Mouse (Mus musculus) limb, embryonic 10.5 days (tissue): ENCODE measurements around the gene Dlx5. TPM values are rescaled to one million over a fixed set of nuclear protein-coding genes. Genes with fewer than 3 reads are reported as not detected.
A peak's percentile ranks its signal among the peaks of the same experiment; 100 is the strongest.

Experiments
- DNase-seq: peaks from one replicate; pipeline ENCODE4 v3.0.0-alpha.2; 2017; ENCODE audit warnings: low spot score
- H3K27ac ChIP-seq: fragments of 300-500 bp; sonication (generic); 2 replicates; pipeline ENCODE4 v1.5.1; 2016; ENCODE audit warnings: mild to moderate bottlenecking
- H3K27me3 ChIP-seq: fragments of 300-500 bp; sonication (generic); 2 replicates; pipeline ENCODE4 v1.6.1; 2016; ENCODE audit warnings: low read depth, mild to moderate bottlenecking; ENCODE audit not compliant: poor library complexity, severe bottlenecking
- H3K36me3 ChIP-seq: fragments of 300-500 bp; sonication (generic); 2 replicates; pipeline ENCODE4 v1.6.1; 2016; ENCODE audit warnings: mild to moderate bottlenecking, moderate library complexity
- H3K4me1 ChIP-seq: fragments of 300-500 bp; sonication (generic); 2 replicates; pipeline ENCODE4 v1.6.1; 2016
- H3K4me3 ChIP-seq: fragments of 300-500 bp; sonication (generic); 2 replicates; pipeline ENCODE4 v1.5.1; 2016; ENCODE audit warnings: mild to moderate bottlenecking, moderate library complexity
- H3K9me3 ChIP-seq: fragments of 300-500 bp; sonication (generic); replicated peaks from 2 replicates; pipeline ENCODE4 v1.6.1; 2016; ENCODE audit warnings: mild to moderate bottlenecking
- WGBS: fragments of 180-500 bp; shearing (Covaris S2); methylation state at CpG from one replicate; pipeline ENCODE4 v1.1.7; 2016; 5-methylcytosine and 5-hydroxymethylcytosine counted together
- polyA plus RNA-seq: library from polyadenylated mRNA; unstranded; fragments of >200 nt; fragmentation: Nextera tagmentation; extraction: Ambion mirVana; gene quantifications from 2 replicates; pipeline ENCODE4 v1.2.1, GENCODE M21; 2016

The Dlx5 gene
- polyA plus RNA-seq, 1 experiment from 2014 or later: 9.3 TPM

GRCm38 (mm10) chr6:6873476-6874072 is 8.3 kb downstream of the Dlx5 start:
- Histone ChIP-seq H3K36me3 (no peaks in the 10 kb centered on the region), H3K27ac (no peak overlapping the region), H3K4me3 (peak overlapping the region; percentile 25; the same call in 1 of the 2 replicates), H3K9me3 (no peaks in the 10 kb centered on the region), H3K4me1 (peaks cover 22% of the 10 kb centered on the region), H3K27me3 (peaks cover 100% of the 10 kb centered on the region)
- no peak for DNase-seq
- under 1% methylated on average over 19 of the region's 19 CpGs for WGBS

DNA sequence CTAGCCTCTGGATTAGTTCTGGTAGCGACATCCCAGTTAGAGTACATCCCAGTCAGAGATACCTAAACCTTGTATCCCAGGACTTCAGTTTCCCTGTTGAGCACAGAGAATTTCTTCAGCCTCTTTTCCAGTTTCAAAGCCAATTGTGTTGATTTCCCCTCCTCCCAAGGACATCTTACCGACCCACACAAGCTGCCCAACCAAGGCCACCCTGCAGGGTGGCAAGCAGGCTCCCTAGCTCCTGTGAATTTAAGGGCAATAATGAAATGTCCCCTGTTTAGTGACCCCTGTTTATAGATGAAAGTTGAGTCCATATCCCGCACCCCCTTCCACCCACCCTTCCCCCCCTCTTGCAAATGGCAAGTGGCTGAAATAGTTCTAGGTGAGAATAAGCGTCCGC is 9.0 kb downstream of the Dlx5 start:
- Histone ChIP-seq H3K4me1 (peaks cover 15% of the 10 kb centered on the region), H3K27ac (no peak overlapping the region), H3K9me3 (no peaks in the 10 kb centered on the region), H3K27me3 (peaks cover 100% of the 10 kb centered on the region), H3K36me3 (no peaks in the 10 kb centered on the region), H3K4me3 (no peak overlapping the region)
- 2% methylated on average over 5 of the region's 5 CpGs for WGBS
- DNase-seq: no peak

DNA sequence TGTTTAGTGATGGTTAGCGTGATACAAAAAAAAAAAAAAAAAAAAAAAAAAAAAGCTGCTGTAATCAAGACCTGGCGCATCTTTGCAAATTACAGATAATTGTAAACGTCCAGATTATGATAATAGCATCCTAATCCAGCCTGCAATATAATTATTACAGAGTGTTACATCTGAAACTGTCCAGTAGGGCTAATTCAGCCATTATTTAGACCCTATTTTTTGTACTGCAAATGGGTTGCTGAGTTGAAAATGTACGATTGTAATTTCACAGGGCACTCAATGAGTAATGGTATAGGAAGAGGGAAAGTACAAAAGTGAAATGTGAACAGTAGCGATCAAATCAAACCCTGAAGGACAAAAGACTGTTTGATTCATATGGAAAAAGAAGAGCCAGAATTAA is 10.2 kb downstream of the Dlx5 start:
- 4% methylated on average over 5 of the region's 5 CpGs for WGBS
- no peak overlapping the region for H3K27ac ChIP-seq
- DNase-seq: no peak

DNA sequence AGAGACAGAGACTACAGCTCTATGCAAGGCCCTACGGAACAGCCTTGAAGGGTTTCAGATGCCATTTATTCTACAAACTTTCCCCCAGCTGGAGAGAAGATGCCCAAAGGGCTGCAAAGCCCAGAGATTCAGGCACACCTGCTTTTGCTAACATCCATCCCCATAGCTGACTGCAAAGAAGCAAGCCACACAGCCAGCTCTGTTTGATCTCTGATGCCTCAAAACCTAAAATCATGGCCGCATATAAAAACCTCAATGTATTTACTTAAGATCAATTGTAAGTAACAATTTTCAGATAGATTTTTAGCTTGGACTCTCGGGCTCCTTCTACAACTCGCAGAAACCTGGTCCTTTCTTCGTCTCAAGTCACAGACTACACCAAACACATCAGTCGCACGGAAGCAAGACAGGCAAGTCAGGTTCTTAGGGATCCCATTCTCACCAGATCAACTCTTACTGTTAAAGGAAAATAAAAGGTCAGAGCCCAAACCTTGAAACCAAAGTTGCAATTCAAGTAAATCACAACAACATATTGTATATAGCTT is 10.9 kb downstream of the Dlx5 start:
- no peak for DNase-seq
- no peak overlapping the region for H3K27ac ChIP-seq

More for the DNA sequence above, 10.2 kb downstream of the Dlx5 start:
- H3K4me3 ChIP-seq: no peak overlapping the region
- no peaks in the 10 kb centered on the region for H3K9me3 ChIP-seq
- H3K27me3 ChIP-seq: peaks cover 100% of the 10 kb centered on the region
- H3K36me3 ChIP-seq: no peaks in the 10 kb centered on the region
- peaks cover 15% of the 10 kb centered on the region for H3K4me1 ChIP-seq

GRCm38 (mm10) chr6:6869961-6870800 is 11.7 kb downstream of the Dlx5 start:
- no peak overlapping the region for H3K27ac ChIP-seq
- peaks cover 15% of the 10 kb centered on the region for H3K4me1 ChIP-seq
- no peaks in the 10 kb centered on the region for H3K9me3 ChIP-seq
- H3K27me3 ChIP-seq: peaks cover 100% of the 10 kb centered on the region
- WGBS: under 1% methylated on average over 11 of the region's 11 CpGs
- H3K36me3 ChIP-seq: no peaks in the 10 kb centered on the region
- DNase-seq: peak; percentile 36
- no peak overlapping the region for H3K4me3 ChIP-seq

More for the DNA sequence above, 10.9 kb downstream of the Dlx5 start:
- under 1% methylated on average over 7 of the region's 7 CpGs for WGBS
- Histone ChIP-seq H3K4me3 (no peak overlapping the region), H3K27me3 (peaks cover 100% of the 10 kb centered on the region), H3K4me1 (peaks cover 15% of the 10 kb centered on the region), H3K36me3 (no peaks in the 10 kb centered on the region), H3K9me3 (no peaks in the 10 kb centered on the region)

- H3K4me1 ChIP-seq: peaks cover 9% of the 10 kb centered on the region
- H3K27ac ChIP-seq: no peak overlapping the region
- 3% methylated on average over 13 of the region's 13 CpGs for WGBS
- peaks cover 100% of the 10 kb centered on the region for H3K27me3 ChIP-seq
- H3K4me3 ChIP-seq: no peak overlapping the region
- no peaks in the 10 kb centered on the region for H3K9me3 ChIP-seq
- H3K36me3 ChIP-seq: no peaks in the 10 kb centered on the region
- peak; percentile 27 for DNase-seq
Measured at GRCm38 (mm10) chr6:6869041-6869685, 12.7 kb downstream of the Dlx5 start.

- no peak overlapping the region for H3K27ac ChIP-seq
- DNase-seq: peak; percentile 42
- no peaks in the 10 kb centered on the region for H3K36me3 ChIP-seq
- peaks cover 25% of the 10 kb centered on the region for H3K4me1 ChIP-seq
- H3K27me3 ChIP-seq: peaks cover 99% of the 10 kb centered on the region
- H3K9me3 ChIP-seq: no peaks in the 10 kb centered on the region
- no peak overlapping the region for H3K4me3 ChIP-seq
- WGBS: 3% methylated on average over 9 of the region's 9 CpGs
Measured at GRCm38 (mm10) chr6:6867031-6867430, 14.9 kb downstream of the Dlx5 start.

DNA sequence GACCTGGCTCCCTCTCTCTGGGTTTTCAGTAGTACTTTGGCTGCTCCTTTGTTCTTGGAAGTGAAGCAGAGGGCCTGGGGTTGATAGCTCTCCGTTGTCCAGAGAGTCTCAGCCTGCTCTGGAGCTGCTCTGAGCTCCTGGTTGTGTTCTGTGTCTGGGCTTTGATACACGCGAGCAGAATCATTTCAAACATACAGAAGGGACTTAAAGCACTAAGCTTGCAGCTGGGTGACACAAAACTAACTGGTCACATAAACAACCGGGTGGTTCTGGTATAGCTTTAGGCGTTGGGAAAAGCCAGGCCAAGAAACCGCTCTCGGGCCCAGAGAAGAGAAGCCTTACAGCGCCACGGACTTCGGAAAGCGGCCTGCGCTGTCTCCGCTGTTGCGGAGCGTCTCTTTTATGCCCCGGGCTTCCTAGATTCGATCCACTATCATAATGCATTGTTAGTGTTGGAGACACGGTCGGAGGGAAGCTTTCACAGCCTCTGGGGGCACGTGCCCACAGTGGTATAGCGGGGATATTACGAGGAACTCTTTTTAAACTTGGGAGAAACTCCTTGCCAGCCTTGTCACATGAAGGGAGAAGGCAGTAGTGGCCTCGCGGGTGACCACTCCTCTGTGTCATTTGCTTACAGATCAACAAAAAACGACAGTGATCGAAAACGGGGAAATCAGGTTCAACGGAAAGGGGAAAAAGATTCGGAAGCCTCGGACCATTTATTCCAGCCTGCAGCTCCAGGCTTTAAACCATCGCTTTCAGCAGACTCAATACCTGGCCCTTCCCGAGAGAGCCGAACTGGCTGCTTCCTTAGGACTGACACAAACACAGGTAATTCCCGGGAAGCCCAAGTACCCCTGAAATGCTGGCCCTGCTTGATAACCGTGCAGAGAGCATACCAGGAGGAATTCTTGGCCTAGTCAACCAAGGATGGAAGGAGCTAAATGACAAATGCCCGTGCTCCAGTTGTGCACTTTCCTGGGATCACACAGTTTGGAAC is 17.1 kb downstream of the Dlx5 start:
- Histone ChIP-seq H3K27me3 (peaks cover 99% of the 10 kb centered on the region), H3K4me1 (peaks cover 38% of the 10 kb centered on the region), H3K9me3 (no peaks in the 10 kb centered on the region), H3K36me3 (no peaks in the 10 kb centered on the region), H3K4me3 (peak overlapping the region; percentile 59), H3K27ac (0 out of 2 replicates have a peak overlapping the region, but pooled peaks have one; percentile 14)
- WGBS: 1% methylated on average over 36 of the region's 36 CpGs
- peak; percentile 66 for DNase-seq

DNA sequence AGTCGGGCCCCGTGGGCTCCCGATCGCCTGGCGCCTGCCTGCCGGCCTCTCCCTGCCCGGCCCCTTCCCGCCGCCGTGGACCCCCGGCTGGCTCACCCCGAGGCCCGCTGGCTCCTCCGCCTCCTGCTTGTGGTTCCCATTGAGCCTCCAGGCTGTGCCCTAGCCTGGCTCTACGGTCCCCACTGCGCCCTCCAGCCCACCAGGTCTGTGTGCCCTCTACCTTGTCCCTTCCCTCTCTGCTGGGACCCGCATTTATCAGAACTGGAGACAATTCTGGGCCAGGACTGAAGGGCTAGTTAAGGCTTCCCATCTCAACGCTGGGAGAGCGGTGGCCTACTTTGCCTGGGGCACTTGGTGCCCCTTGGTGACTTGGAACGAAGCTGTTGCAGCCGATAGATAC is 17.9 kb downstream of the Dlx5 start:
- 2% methylated on average over 21 of the region's 21 CpGs for WGBS
- no peaks in the 10 kb centered on the region for H3K36me3 ChIP-seq
- H3K4me1 ChIP-seq: peaks cover 41% of the 10 kb centered on the region
- peak overlapping the region; percentile 59 for H3K4me3 ChIP-seq
- H3K27me3 ChIP-seq: peaks cover 99% of the 10 kb centered on the region
- H3K9me3 ChIP-seq: no peaks in the 10 kb centered on the region
- H3K27ac ChIP-seq: peak overlapping the region; percentile 79
- DNase-seq: peak; percentile 73

- WGBS: under 1% methylated on average over 51 of the region's 52 CpGs
Measured at GRCm38 (mm10) chr6:6863160-6863870, 18.6 kb downstream of the Dlx5 start, which contains the start of gene Dlx6. Gene Dlx6, plus strand, starts transcription at chr6:6863334.

GRCm38 (mm10) chr6:6862611-6863010 is 19.3 kb downstream of the Dlx5 start:
- peaks cover 99% of the 10 kb centered on the region for H3K27me3 ChIP-seq
- H3K4me1 ChIP-seq: peaks cover 41% of the 10 kb centered on the region
- H3K4me3 ChIP-seq: peak overlapping the region; percentile 59
- WGBS: under 1% methylated on average over 23 of the region's 23 CpGs
- DNase-seq: peak; percentile 93
- H3K36me3 ChIP-seq: no peaks in the 10 kb centered on the region
- H3K9me3 ChIP-seq: no peaks in the 10 kb centered on the region
- no peak overlapping the region for H3K27ac ChIP-seq

More at GRCm38 (mm10) chr6:6863160-6863870, 18.6 kb downstream of the Dlx5 start, which contains the start of gene Dlx6:
- Histone ChIP-seq H3K27ac (peak within 1 kb of the TSS; percentile 79), H3K27me3 (peaks cover 99% of the 10 kb centered on the region), H3K4me3 (peak within 1 kb of the TSS; percentile 59), H3K36me3 (no peaks in the 10 kb centered on the region), H3K9me3 (no peaks in the 10 kb centered on the region), H3K4me1 (peaks cover 41% of the 10 kb centered on the region)
- peak; percentile 86 for DNase-seq
